Mouse (Mus musculus) liver, embryonic 11.5 days (tissue): ENCODE measurements around the gene Commd4. TPM values are rescaled to one million over a fixed set of nuclear protein-coding genes. Genes with fewer than 3 reads are reported as not detected.
A peak's percentile ranks its signal among the peaks of the same experiment; 100 is the strongest.
"Not testable (repeated sequence)": the region's sequence is repeated elsewhere in the genome, so short reads cannot be mapped to it uniquely, and the experiment has no call there.

Experiments
- ATAC-seq: fragments of 200-750 bp; cut with Nextera tagmentation; replicated peaks from 2 replicates; pipeline ENCODE4 v1.8.0; 2017; ENCODE audit warnings: moderate number of reproducible peaks, mild to moderate bottlenecking, moderate TSS enrichment, moderate library complexity; ENCODE audit not compliant: low FRiP score
- DNase-seq: peaks from one replicate; pipeline ENCODE4 v3.0.0-alpha.2; 2017; ENCODE audit warnings: low spot score
- H3K27ac ChIP-seq: fragments of 300-500 bp; sonication (generic); 2 replicates; pipeline ENCODE4 v1.5.1; 2014; ENCODE audit warnings: mild to moderate bottlenecking, low read depth, low read length, control low read depth
- H3K27me3 ChIP-seq: fragments of 300-500 bp; sonication (generic); replicated peaks from 2 replicates; pipeline ENCODE4 v1.6.1; 2014; ENCODE audit warnings: low read length, mixed read lengths; ENCODE audit not compliant: control insufficient read depth, insufficient read depth
- H3K36me3 ChIP-seq: fragments of 300-500 bp; sonication (generic); 2 replicates; pipeline ENCODE4 v1.6.1; 2014; ENCODE audit warnings: mild to moderate bottlenecking, low read length, moderate library complexity, mixed read lengths; ENCODE audit not compliant: control insufficient read depth, insufficient read depth
- H3K4me1 ChIP-seq: fragments of 300-500 bp; sonication (generic); replicated peaks from 2 replicates; pipeline ENCODE4 v1.6.1; 2014; ENCODE audit warnings: low read length, mixed read lengths; ENCODE audit not compliant: control insufficient read depth, insufficient read depth
- H3K4me2 ChIP-seq: fragments of 300-500 bp; sonication (generic); 2 replicates; pipeline ENCODE4 v1.6.1; 2014; ENCODE audit warnings: mild to moderate bottlenecking, control low read depth, moderate library complexity
- H3K4me3 ChIP-seq: fragments of 300-500 bp; sonication (generic); 2 replicates; pipeline ENCODE4 v1.5.1; 2014; ENCODE audit warnings: low read depth, low read length, control low read depth
- H3K9ac ChIP-seq: fragments of 300-500 bp; sonication (generic); 2 replicates; pipeline ENCODE4 v1.6.1; 2014; ENCODE audit warnings: low read depth, low read length, control low read depth
- H3K9me3 ChIP-seq: fragments of 300-500 bp; sonication (generic); 2 replicates; pipeline ENCODE4 v1.6.1; 2016; ENCODE audit warnings: low read length, inconsistent platforms, mixed read lengths; ENCODE audit not compliant: control insufficient read depth
- WGBS: fragments of 180-500 bp; shearing (Covaris S2); extraction: QIAGEN DNeasy Blood & Tissue Kit; methylation state at CpG from one replicate; pipeline ENCODE4 v1.1.7; 2014; 5-methylcytosine and 5-hydroxymethylcytosine counted together
- polyA plus RNA-seq: library from polyadenylated mRNA; unstranded; fragments of >200 nt; fragmentation: Nextera tagmentation; extraction: Ambion mirVana; gene quantifications from 2 replicates; pipeline ENCODE4 v1.2.1, GENCODE M21; 2014

Commd4 gene
- 94.4 and 96.7 TPM in 2 replicates for polyA plus RNA-seq

GRCm38 (mm10) chr9:57158013-57158470, at the start of gene Commd4:
Gene Commd4, minus strand, starts transcription at chr9:57158331.
- DNase-seq: peak; percentile 85
- peak within 1 kb of the TSS; percentile 94 for H3K4me3 ChIP-seq
- H3K27me3 ChIP-seq: no peaks in the 10 kb centered on the region
- 0 out of 2 replicates have a peak, but pooled peaks cover 2% of the 10 kb centered on the region for H3K36me3 ChIP-seq
- H3K4me1 ChIP-seq: peaks cover 6% of the 10 kb centered on the region
- peak; percentile 79 for ATAC-seq
- H3K27ac ChIP-seq: no peak within 1 kb of the TSS
- WGBS: under 1% methylated on average over 24 of the region's 24 CpGs
- H3K4me2 ChIP-seq: peak within 1 kb of the TSS; percentile 76
- no peaks in the 10 kb centered on the region for H3K9me3 ChIP-seq
- peak within 1 kb of the TSS; percentile 79 for H3K9ac ChIP-seq

- H3K9ac ChIP-seq: no peak overlapping the region
- no peaks in the 10 kb centered on the region for H3K4me1 ChIP-seq
- H3K9me3 ChIP-seq: no peaks in the 10 kb centered on the region
- ATAC-seq (no peak), DNase-seq (no peak)
- WGBS: 72% methylated on average over 2 of the region's 2 CpGs
- H3K4me2 ChIP-seq: no peak overlapping the region
- no peak overlapping the region for H3K27ac ChIP-seq
- H3K4me3 ChIP-seq: no peak overlapping the region
- H3K36me3 ChIP-seq: no peaks in the 10 kb centered on the region
- no peaks in the 10 kb centered on the region for H3K27me3 ChIP-seq
Measured at GRCm38 (mm10) chr9:57206896-57207295, 48.8 kb upstream of the Commd4 start.

- not testable (repeated sequence) for DNase-seq, ATAC-seq, H3K27ac ChIP-seq, H3K36me3 ChIP-seq, H3K4me1 ChIP-seq, H3K4me2 ChIP-seq, H3K9me3 ChIP-seq, H3K9ac ChIP-seq, H3K27me3 ChIP-seq, H3K4me3 ChIP-seq
- 43% methylated on average over 13 of the region's 13 CpGs for WGBS
Measured at GRCm38 (mm10) chr9:57203571-57203970, 45.4 kb upstream of the Commd4 start.

GRCm38 (mm10) chr9:57202981-57203380, 44.9 kb upstream of the Commd4 start:
- WGBS: 76% methylated on average over 7 of the region's 7 CpGs
- no peak overlapping the region for H3K27ac ChIP-seq

GRCm38 (mm10) chr9:57197414-57197813, 39.3 kb upstream of the Commd4 start:
- Histone ChIP-seq H3K4me1 (no peaks in the 10 kb centered on the region), H3K4me3 (no peak overlapping the region), H3K9ac (no peak overlapping the region), H3K27ac (no peak overlapping the region), H3K27me3 (no peaks in the 10 kb centered on the region), H3K36me3 (no peaks in the 10 kb centered on the region), H3K4me2 (no peak overlapping the region), H3K9me3 (no peaks in the 10 kb centered on the region)
- WGBS: 62% methylated on average over 8 of the region's 8 CpGs
- ATAC-seq (no peak), DNase-seq (no peak)

More at GRCm38 (mm10) chr9:57202981-57203380, 44.9 kb upstream of the Commd4 start:
- Histone ChIP-seq H3K4me2 (no peak overlapping the region), H3K4me3 (no peak overlapping the region), H3K27me3 (no peaks in the 10 kb centered on the region), H3K36me3 (no peaks in the 10 kb centered on the region), H3K9me3 (no peaks in the 10 kb centered on the region), H3K4me1 (no peaks in the 10 kb centered on the region), H3K9ac (no peak overlapping the region)
- no peak for DNase-seq
- no peak for ATAC-seq

- Histone ChIP-seq H3K4me1 (no peaks in the 10 kb centered on the region), H3K4me3 (no peak overlapping the region), H3K9ac (no peak overlapping the region), H3K27ac (no peak overlapping the region), H3K4me2 (no peak overlapping the region), H3K9me3 (no peaks in the 10 kb centered on the region), H3K36me3 (no peaks in the 10 kb centered on the region), H3K27me3 (no peaks in the 10 kb centered on the region)
- no peak for DNase-seq
- WGBS: 67% methylated on average over 3 of the region's 3 CpGs
- ATAC-seq: no peak
Measured at GRCm38 (mm10) chr9:57196708-57197107, 38.6 kb upstream of the Commd4 start.

- Histone ChIP-seq H3K4me2 (no peak overlapping the region), H3K4me3 (no peak overlapping the region), H3K9ac (no peak overlapping the region), H3K4me1 (no peaks in the 10 kb centered on the region), H3K27ac (no peak overlapping the region), H3K9me3 (no peaks in the 10 kb centered on the region), H3K36me3 (no peaks in the 10 kb centered on the region), H3K27me3 (no peaks in the 10 kb centered on the region)
- ATAC-seq (no peak), DNase-seq (no peak)
- WGBS: 75% methylated on average over 5 of the region's 5 CpGs
Measured at GRCm38 (mm10) chr9:57168411-57168810, 10.3 kb upstream of the Commd4 start.

GRCm38 (mm10) chr9:57166173-57166572, 8.0 kb upstream of the Commd4 start:
- Histone ChIP-seq H3K4me3 (no peak overlapping the region), H3K4me2 (no peak overlapping the region), H3K9me3 (no peaks in the 10 kb centered on the region), H3K27me3 (no peaks in the 10 kb centered on the region), H3K36me3 (no peaks in the 10 kb centered on the region), H3K27ac (no peak overlapping the region), H3K9ac (no peak overlapping the region), H3K4me1 (no peaks in the 10 kb centered on the region)
- no peak for DNase-seq
- WGBS: 82% methylated on average over 2 of the region's 2 CpGs
- no peak for ATAC-seq

- H3K4me2 ChIP-seq: no peak overlapping the region
- no peak overlapping the region for H3K4me3 ChIP-seq
- DNase-seq (no peak), ATAC-seq (no peak)
- H3K9me3 ChIP-seq: no peaks in the 10 kb centered on the region
- no peak overlapping the region for H3K9ac ChIP-seq
- no peaks in the 10 kb centered on the region for H3K36me3 ChIP-seq
- 40% methylated on average over 2 of the region's 2 CpGs for WGBS
- H3K27me3 ChIP-seq: no peaks in the 10 kb centered on the region
- H3K27ac ChIP-seq: no peak overlapping the region
- no peaks in the 10 kb centered on the region; the same call in 1 of the 2 replicates for H3K4me1 ChIP-seq
Measured at GRCm38 (mm10) chr9:57163137-57163536, 5.0 kb upstream of the Commd4 start.
